Comparison of ENCODE assay signal across 8 mouse cellular contexts in the genomic region with DNA sequence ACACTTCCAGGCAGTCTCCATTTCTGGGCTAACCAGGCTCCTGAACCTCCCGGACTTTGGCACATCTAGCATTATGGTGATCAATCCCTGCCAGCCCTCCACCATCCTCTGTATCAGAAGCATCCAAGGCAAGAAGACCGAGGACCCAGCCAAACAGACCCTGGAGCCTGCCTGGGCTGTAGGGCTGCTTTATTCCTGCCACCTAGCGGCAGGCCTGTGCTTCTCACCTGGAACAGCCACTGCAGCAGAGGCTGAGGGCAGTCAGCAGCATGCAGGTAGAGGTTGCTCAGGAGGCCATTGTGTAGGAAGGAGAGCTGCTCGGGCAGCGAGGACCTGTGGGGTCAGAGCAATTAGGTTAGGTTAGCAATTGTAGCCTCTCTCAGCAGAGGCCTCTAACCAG. TPM values are rescaled to one million over a fixed set of nuclear protein-coding genes. Genes with fewer than 3 reads are reported as not detected.
DNase-seq lines count a peak whose midpoint lies in the region; ATAC-seq and TF ChIP-seq lines count a peak whose summit lies in the region.

No protein-coding gene starts in this region.

- peak; percentile 78 for ATAC-seq in embryonic facial prominence, embryonic 12.5 days (ENCODE audit: insufficient number of reproducible peaks, insufficient read depth, low FRiP score, low TSS enrichment)
- ATAC-seq in heart, embryonic 11.5 days (replicated peaks; ENCODE audit: insufficient number of reproducible peaks, low FRiP score, low TSS enrichment), result 0 out of 2 replicates have a peak, but pooled peaks have one; percentile 52
- ATAC-seq in stomach, embryonic 16.5 days (ENCODE audit: insufficient read depth, low FRiP score), result peak; percentile 74

- H3K79me2 ChIP-seq in liver, adult 2 months (ENCODE audit: control insufficient read depth, insufficient read depth, low read length), result no peaks in the 10 kb centered on the region

- peak; percentile 93 for TF ChIP-seq CTCF in liver, adult 2 months (IDR thresholded peaks at IDR 0.05; ENCODE audit: low read depth, low read length)

- no peak overlapping the region for H3K9ac ChIP-seq in embryonic facial prominence, embryonic 12.5 days
- no peak overlapping the region for H3K9ac ChIP-seq in heart, embryonic 11.5 days (ENCODE audit: low read depth, low read length)
- no peak overlapping the region for H3K9ac ChIP-seq in liver, adult 2 months (ENCODE audit: low read depth, low read length)
- no peak overlapping the region for H3K9ac ChIP-seq in stomach, embryonic 16.5 days (ENCODE audit: low read length)

- DNase-seq in 416B (ENCODE audit: low read depth), result peak; percentile 54
- DNase-seq in adrenal gland, adult 18-20 months (ENCODE audit: low spot score in 2 of 2), result peak; percentile 50 to 53
- DNase-seq in kidney, adult 9 months, result peak; percentile 76
- DNase-seq in liver, adult 2 months (ENCODE audit: extremely low read depth, low read depth, low spot score), result no peak
- DNase-seq in neural tube, embryonic 10.5 days (ENCODE audit: extremely low spot score, low spot score), result peak; percentile 70

- 14% methylated on average over 5 of the region's 5 CpGs for WGBS in embryonic facial prominence, embryonic 12.5 days
- WGBS in heart, embryonic 11.5 days (ENCODE audit: insufficient replicate concordance), result 20% methylated on average over 5 of the region's 5 CpGs
- WGBS in liver, adult 2 months, result 39% methylated on average over 5 of the region's 5 CpGs
- 14% methylated on average over 5 of the region's 5 CpGs for WGBS in stomach, embryonic 16.5 days

- H3K9me3 ChIP-seq in embryonic facial prominence, embryonic 12.5 days, result no peaks in the 10 kb centered on the region
- H3K9me3 ChIP-seq in heart, embryonic 11.5 days (replicated peaks; ENCODE audit: control insufficient read depth, low read length), result no peaks in the 10 kb centered on the region
- H3K9me3 ChIP-seq in stomach, embryonic 16.5 days (replicated peaks; ENCODE audit: control insufficient read depth, low read length), result no peaks in the 10 kb centered on the region

- H3K4me1 ChIP-seq in embryonic facial prominence, embryonic 12.5 days, result peaks cover 10% of the 10 kb centered on the region
- peaks cover 10% of the 10 kb centered on the region; the same call in 1 of the 2 replicates for H3K4me1 ChIP-seq in heart, embryonic 11.5 days (ENCODE audit: control insufficient read depth, insufficient read depth, low read length)
- no peaks in the 10 kb centered on the region for H3K4me1 ChIP-seq in liver, adult 2 months (ENCODE audit: control insufficient read depth, insufficient read depth, low read length)
- H3K4me1 ChIP-seq in stomach, embryonic 16.5 days (ENCODE audit: control insufficient read depth, insufficient read depth, low read length), result peaks cover 32% of the 10 kb centered on the region

- H3K4me3 ChIP-seq in embryonic facial prominence, embryonic 12.5 days, result no peak overlapping the region
- no peak overlapping the region for H3K4me3 ChIP-seq in heart, embryonic 11.5 days (ENCODE audit: low read depth, low read length)
- no peak overlapping the region for H3K4me3 ChIP-seq in liver, adult 2 months (ENCODE audit: insufficient read depth, low read depth, low read length)
- no peak overlapping the region for H3K4me3 ChIP-seq in stomach, embryonic 16.5 days (replicated peaks; ENCODE audit: low read length)

- no peak for TF ChIP-seq POLR2A in liver, adult 2 months (IDR thresholded peaks at IDR 0.05; ENCODE audit: extremely low read depth, insufficient read depth, low read length)

- H3K36me3 ChIP-seq in embryonic facial prominence, embryonic 12.5 days, result no peaks in the 10 kb centered on the region
- no peaks in the 10 kb centered on the region for H3K36me3 ChIP-seq in heart, embryonic 11.5 days (ENCODE audit: control insufficient read depth, insufficient read depth, low read length)
- no peaks in the 10 kb centered on the region for H3K36me3 ChIP-seq in liver, adult 2 months (ENCODE audit: control insufficient read depth, insufficient read depth, low read length)
- no peaks in the 10 kb centered on the region for H3K36me3 ChIP-seq in stomach, embryonic 16.5 days (ENCODE audit: control insufficient read depth, insufficient read depth, low read length)

- H3K27ac ChIP-seq in embryonic facial prominence, embryonic 12.5 days, result no peak overlapping the region
- H3K27ac ChIP-seq in heart, embryonic 11.5 days (ENCODE audit: low read depth, low read length), result no peak overlapping the region
- no peak overlapping the region for H3K27ac ChIP-seq in liver, adult 2 months (replicated peaks; ENCODE audit: insufficient read depth, low read depth, low read length)
- H3K27ac ChIP-seq in stomach, embryonic 16.5 days (ENCODE audit: low read length), result no peak overlapping the region

- H3K4me2 ChIP-seq in embryonic facial prominence, embryonic 12.5 days (replicated peaks), result no peak overlapping the region
- H3K4me2 ChIP-seq in heart, embryonic 11.5 days, result no peak overlapping the region
- H3K4me2 ChIP-seq in stomach, embryonic 16.5 days (ENCODE audit: low read depth, low read length), result no peak overlapping the region

- no peaks in the 10 kb centered on the region for H3K27me3 ChIP-seq in embryonic facial prominence, embryonic 12.5 days
- no peaks in the 10 kb centered on the region; the same call in 1 of the 2 replicates for H3K27me3 ChIP-seq in heart, embryonic 11.5 days (ENCODE audit: control insufficient read depth, insufficient read depth, low read length)
- no peaks in the 10 kb centered on the region for H3K27me3 ChIP-seq in liver, adult 2 months (ENCODE audit: control insufficient read depth, insufficient read depth, low read length)
- H3K27me3 ChIP-seq in stomach, embryonic 16.5 days (ENCODE audit: control insufficient read depth, insufficient read depth, low read length), result no peaks in the 10 kb centered on the region

RNA-seq across cellular contexts. Expression of a gene that starts 48.0 kb away (rescaled TPM):
- total RNA-seq in adrenal gland, adult 18-20 months (2021), result 1 to 10 TPM in 1 of 2 experiments, not detected in 1; 1.0 TPM
- polyA plus RNA-seq in embryonic facial prominence, embryonic 12.5 days (2016; fragmentation: Nextera tagmentation; extraction: Ambion mirVana), result 0.41 and 1.2 TPM in 2 replicates
- polyA plus RNA-seq in heart, embryonic 11.5 days (2014; fragmentation: Nextera tagmentation; extraction: Ambion mirVana), result 3.5 and 3.7 TPM in 2 replicates
- total RNA-seq in liver, adult 2 months (2014; rRNA removed), result 0.18 TPM in 1 of 2 replicates, not detected in the other
- polyA plus RNA-seq in liver, adult 2 months (2012; rRNA removed), result 0.11 TPM in 1 of 2 replicates, not detected in the other
- polyA plus RNA-seq in stomach, embryonic 16.5 days (2015; fragmentation: Nextera tagmentation; extraction: Ambion mirVana), result 0.50 and 0.94 TPM in 2 replicates

RNA-seq across cellular contexts. Expression of a gene that starts 56.3 kb away (rescaled TPM):
- 1,000 to 10,000 TPM in 1 of 2 experiments, 100 to 1,000 TPM in 1; 940 to 1,277 TPM for total RNA-seq in adrenal gland, adult 18-20 months (2021)
- 471 and 489 TPM in 2 replicates for polyA plus RNA-seq in embryonic facial prominence, embryonic 12.5 days (2016; fragmentation: Nextera tagmentation; extraction: Ambion mirVana)
- 1,165 and 1,189 TPM in 2 replicates for polyA plus RNA-seq in heart, embryonic 11.5 days (2014; fragmentation: Nextera tagmentation; extraction: Ambion mirVana)
- total RNA-seq in liver, adult 2 months (2014; rRNA removed), result 445 and 458 TPM in 2 replicates
- polyA plus RNA-seq in liver, adult 2 months (2012; rRNA removed), result 756 and 791 TPM in 2 replicates
- polyA plus RNA-seq in stomach, embryonic 16.5 days (2015; fragmentation: Nextera tagmentation; extraction: Ambion mirVana), result 591 and 640 TPM in 2 replicates
